Mouse (Mus musculus): ENCODE results near the gene Meis3. TPM values are rescaled to one million over a fixed set of nuclear protein-coding genes. Genes with fewer than 3 reads are reported as not detected.
A peak's percentile ranks its signal among the peaks of the same experiment; 100 is the strongest.

Gene Meis3
- 15.1 and 15.5 TPM in 2 replicates for polyA plus RNA-seq (2014; fragmentation: Nextera tagmentation; extraction: Ambion mirVana)

DNA sequence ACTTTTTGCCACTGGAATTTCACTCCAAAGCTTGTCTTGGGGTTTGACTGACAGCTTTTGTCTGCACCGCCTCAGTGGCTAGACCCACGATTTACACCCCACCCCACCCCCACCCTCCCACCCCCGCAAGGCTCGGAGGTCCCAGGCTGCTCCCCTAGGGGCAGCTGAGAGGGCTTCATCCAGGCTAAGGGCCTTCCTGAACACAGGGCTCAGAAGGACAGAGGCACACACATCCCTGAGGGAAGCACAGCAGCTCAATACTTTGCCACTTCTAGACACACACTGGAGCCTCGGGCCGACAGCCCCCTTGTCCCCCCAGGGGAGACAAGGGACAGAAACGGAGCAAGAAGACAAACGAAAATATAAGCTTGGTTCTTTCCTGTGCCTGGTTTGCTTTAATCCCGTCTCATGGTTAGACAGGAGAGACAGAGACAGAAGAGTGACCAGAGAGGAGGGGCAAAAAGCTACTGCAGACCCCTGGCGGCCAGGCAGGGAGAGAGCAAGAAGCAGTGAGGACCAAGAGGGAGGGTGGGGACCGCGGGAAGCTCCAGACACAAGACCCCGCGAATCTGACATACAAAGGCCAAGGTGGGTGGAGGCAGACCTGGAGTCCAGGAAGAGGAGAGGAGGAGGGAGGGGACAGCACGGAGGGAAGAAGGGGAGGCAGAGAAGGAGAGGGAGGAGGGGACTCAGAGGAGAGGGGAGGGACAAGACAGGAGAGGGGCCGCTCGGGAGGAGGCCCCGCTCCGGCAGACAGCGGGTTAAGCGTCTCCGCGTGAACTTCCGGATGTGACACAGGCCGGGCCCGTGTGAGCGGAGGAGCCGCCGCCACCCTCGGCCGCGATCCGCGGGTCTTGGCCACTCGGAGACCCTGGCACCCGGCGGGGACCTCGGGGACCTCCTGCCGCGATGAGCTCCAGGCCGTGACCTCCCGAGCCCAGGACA is at the start of gene Meis3:
Gene Meis3, plus strand, starts transcription at position 494 of the 945 bp plus-strand sequence.
- under 1% methylated on average over 41 of the region's 42 CpGs for WGBS

DNA sequence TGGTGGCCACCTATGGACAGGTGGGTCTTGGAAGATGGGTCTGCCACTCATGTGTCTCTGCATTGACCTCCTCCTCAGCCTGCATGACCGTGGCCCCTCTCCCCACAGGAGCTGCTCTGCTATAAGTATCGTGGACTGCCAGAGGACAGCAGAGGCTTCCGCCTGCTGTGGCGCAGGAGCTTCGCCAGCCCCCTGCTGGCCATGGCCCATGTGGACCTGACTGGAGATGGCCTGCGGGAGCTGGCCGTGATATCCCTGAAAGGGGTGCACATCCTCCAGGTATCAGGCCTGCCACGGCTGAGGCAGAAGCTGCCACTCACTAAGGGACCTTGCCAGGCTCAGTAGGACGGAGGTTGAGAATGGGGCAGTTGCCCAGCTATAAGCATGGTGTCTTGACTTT is 49.1 kb upstream of the Meis3 start:
- no peak overlapping the region for H3K9ac ChIP-seq (ENCODE audit: low read length)
- H3K4me2 ChIP-seq (ENCODE audit: low read length) = no peak overlapping the region
- ATAC-seq (ENCODE audit: insufficient number of reproducible peaks, insufficient read depth, low FRiP score, low read depth) = no peak
- H3K4me3 ChIP-seq (ENCODE audit: control insufficient read depth in 1 of 2, insufficient read depth in 1 of 2, low read depth in 1 of 2, low read length in 2 of 2) = no peak overlapping the region
- 73% methylated on average over 9 of the region's 9 CpGs for WGBS
- peaks cover 15 to 19% of the 10 kb centered on the region in 2 experiments for H3K4me1 ChIP-seq (ENCODE audit: control insufficient read depth in 2 of 2, insufficient read depth in 2 of 2, low read length in 2 of 2)
- H3K36me3 ChIP-seq (ENCODE audit: control insufficient read depth, insufficient read depth, low read length) = peaks cover 27% of the 10 kb centered on the region
- no peak overlapping the region for H3K27ac ChIP-seq (replicated peaks in 1 of 2; ENCODE audit: control insufficient read depth in 1 of 2, insufficient read depth in 1 of 2, low read depth in 2 of 2, low read length in 2 of 2)
- no peaks in the 10 kb centered on the region for H3K9me3 ChIP-seq (ENCODE audit: control insufficient read depth, low read length)
- H3K27me3 ChIP-seq (ENCODE audit: control insufficient read depth, insufficient read depth, low read length) = no peaks in the 10 kb centered on the region

More for the DNA sequence above, at the start of gene Meis3:
- peaks cover 2 to 8% of the 10 kb centered on the region in 2 experiments; a peak in 2 of 4 replicates for H3K4me1 ChIP-seq (ENCODE audit: control insufficient read depth in 2 of 2, insufficient read depth in 2 of 2, low read length in 2 of 2)
- peak within 1 kb of the TSS; percentile 52 to 60 for H3K4me3 ChIP-seq (ENCODE audit: control insufficient read depth in 1 of 2, insufficient read depth in 1 of 2, low read depth in 1 of 2, low read length in 2 of 2)
- H3K27me3 ChIP-seq (ENCODE audit: control insufficient read depth, insufficient read depth, low read length) = peaks cover 4% of the 10 kb centered on the region; the same call in 1 of the 2 replicates
- ATAC-seq (ENCODE audit: insufficient number of reproducible peaks, insufficient read depth, low FRiP score, low read depth) = peak; percentile 66
- H3K4me2 ChIP-seq (ENCODE audit: low read length) = peak within 1 kb of the TSS; percentile 86
- peak within 1 kb of the TSS in 1 of 2 experiments; percentile 19; a peak in 1 of 4 replicates for H3K27ac ChIP-seq (replicated peaks in 1 of 2; ENCODE audit: control insufficient read depth in 1 of 2, insufficient read depth in 1 of 2, low read depth in 2 of 2, low read length in 2 of 2)
- H3K36me3 ChIP-seq (ENCODE audit: control insufficient read depth, insufficient read depth, low read length) = 0 out of 2 replicates have a peak, but pooled peaks cover 4% of the 10 kb centered on the region
- peak within 1 kb of the TSS; percentile 78 for H3K9ac ChIP-seq (ENCODE audit: low read length)
- H3K9me3 ChIP-seq (ENCODE audit: control insufficient read depth, low read length) = 0 out of 2 replicates have a peak, but pooled peaks cover 4% of the 10 kb centered on the region

DNA sequence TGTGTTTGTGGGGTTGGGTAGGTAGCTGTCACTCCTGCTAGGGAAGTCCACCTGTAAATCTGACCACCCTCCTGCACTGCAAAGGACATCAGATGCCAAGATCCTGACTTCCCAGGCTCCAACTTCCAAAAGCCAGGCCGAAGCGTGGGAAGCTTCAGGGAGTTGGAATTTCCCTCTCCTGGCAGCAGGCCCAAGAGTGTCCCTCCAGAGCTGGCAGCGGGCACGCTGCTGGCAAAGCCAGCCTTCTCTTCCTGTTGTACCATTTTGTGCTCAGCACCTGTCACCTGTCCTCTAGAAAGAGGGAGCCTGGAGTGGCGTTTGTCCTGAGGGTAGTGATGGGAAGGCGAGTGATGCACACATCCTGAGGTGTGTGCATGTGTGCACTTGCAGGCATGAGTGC is 46.5 kb upstream of the Meis3 start:
- Histone ChIP-seq H3K27me3 (ENCODE audit: control insufficient read depth, insufficient read depth, low read length) (no peaks in the 10 kb centered on the region), H3K4me1 (ENCODE audit: control insufficient read depth in 2 of 2, insufficient read depth in 2 of 2, low read length in 2 of 2) (peaks cover 20 to 21% of the 10 kb centered on the region in 2 experiments), H3K27ac (replicated peaks in 1 of 2; ENCODE audit: control insufficient read depth in 1 of 2, insufficient read depth in 1 of 2, low read depth in 2 of 2, low read length in 2 of 2) (peak overlapping the region in 1 of 2 experiments; percentile 80; a peak in 1 of 4 replicates), H3K9ac (ENCODE audit: low read length) (no peak overlapping the region), H3K4me3 (ENCODE audit: control insufficient read depth in 1 of 2, insufficient read depth in 1 of 2, low read depth in 1 of 2, low read length in 2 of 2) (no peak overlapping the region), H3K4me2 (ENCODE audit: low read length) (no peak overlapping the region), H3K36me3 (ENCODE audit: control insufficient read depth, insufficient read depth, low read length) (peaks cover 27% of the 10 kb centered on the region), H3K9me3 (ENCODE audit: control insufficient read depth, low read length) (no peaks in the 10 kb centered on the region)
- no peak for ATAC-seq (ENCODE audit: insufficient number of reproducible peaks, insufficient read depth, low FRiP score, low read depth)
- 53% methylated on average over 6 of the region's 6 CpGs for WGBS

DNA sequence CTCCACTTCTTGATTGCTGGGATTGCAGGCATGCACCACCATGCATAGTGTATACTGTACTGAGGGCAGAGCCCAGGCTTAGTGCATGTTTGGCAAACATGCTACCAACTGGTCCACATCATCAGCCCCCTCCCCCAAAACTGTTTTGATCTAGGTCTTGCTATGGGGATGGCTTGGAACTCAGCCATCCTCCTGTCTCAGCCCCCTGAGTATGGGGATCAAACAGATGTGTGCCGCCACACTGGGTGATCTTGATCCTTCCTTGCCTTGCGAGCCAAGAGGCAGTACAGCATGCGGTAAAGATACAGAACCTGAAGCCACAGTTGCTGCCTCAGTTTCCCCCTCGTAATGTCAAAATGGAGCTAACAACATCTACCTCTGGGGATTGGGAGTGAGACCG is 46.0 kb upstream of the Meis3 start:
- no peak for ATAC-seq (ENCODE audit: insufficient number of reproducible peaks, insufficient read depth, low FRiP score, low read depth)
- no peaks in the 10 kb centered on the region for H3K27me3 ChIP-seq (ENCODE audit: control insufficient read depth, insufficient read depth, low read length)
- H3K36me3 ChIP-seq (ENCODE audit: control insufficient read depth, insufficient read depth, low read length) = peaks cover 27% of the 10 kb centered on the region
- 60% methylated on average over 5 of the region's 5 CpGs for WGBS
- peaks cover 20 to 21% of the 10 kb centered on the region in 2 experiments for H3K4me1 ChIP-seq (ENCODE audit: control insufficient read depth in 2 of 2, insufficient read depth in 2 of 2, low read length in 2 of 2)
- H3K9me3 ChIP-seq (ENCODE audit: control insufficient read depth, low read length) = no peaks in the 10 kb centered on the region
- peak overlapping the region; percentile 74 for H3K9ac ChIP-seq (ENCODE audit: low read length)
- peak overlapping the region; percentile 80 for H3K4me2 ChIP-seq (ENCODE audit: low read length)
- peak overlapping the region; percentile 73 to 80 for H3K27ac ChIP-seq (replicated peaks in 1 of 2; ENCODE audit: control insufficient read depth in 1 of 2, insufficient read depth in 1 of 2, low read depth in 2 of 2, low read length in 2 of 2)
- 0 out of 4 replicates have a peak overlapping the region, but pooled peaks have one; percentile 5 to 59 for H3K4me3 ChIP-seq (ENCODE audit: control insufficient read depth in 1 of 2, insufficient read depth in 1 of 2, low read depth in 1 of 2, low read length in 2 of 2)

DNA sequence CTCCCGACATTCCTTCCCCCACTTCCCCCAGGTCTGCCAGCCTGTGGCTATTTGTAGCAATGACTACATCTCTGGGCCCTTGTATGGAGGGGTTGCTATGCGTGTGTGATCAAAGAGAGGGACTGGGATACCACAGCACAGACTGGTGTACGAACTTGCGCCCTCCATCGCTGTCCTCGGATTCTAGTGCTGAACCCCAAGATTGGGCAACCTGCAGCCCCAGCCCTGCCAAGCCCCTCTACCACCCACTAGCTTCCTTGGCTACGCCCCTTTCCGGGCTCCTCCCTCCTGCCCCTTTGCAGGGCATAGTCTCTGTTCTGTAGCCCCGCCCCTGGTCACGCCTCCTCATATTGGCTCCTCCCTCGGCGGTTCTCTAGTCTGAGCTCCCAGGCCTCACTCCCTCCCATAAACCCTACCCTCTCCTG is 45.5 kb upstream of the Meis3 start, which contains the start of gene Slc8a2:
Gene Slc8a2, plus strand, starts transcription at position 406 of the 425 bp plus-strand sequence.
- Histone ChIP-seq H3K4me1 (ENCODE audit: control insufficient read depth in 2 of 2, insufficient read depth in 2 of 2, low read length in 2 of 2) (peaks cover 20 to 21% of the 10 kb centered on the region in 2 experiments), H3K36me3 (ENCODE audit: control insufficient read depth, insufficient read depth, low read length) (peaks cover 27% of the 10 kb centered on the region), H3K4me3 (ENCODE audit: control insufficient read depth in 1 of 2, insufficient read depth in 1 of 2, low read depth in 1 of 2, low read length in 2 of 2) (peak within 1 kb of the TSS; percentile 57 to 59), H3K9ac (ENCODE audit: low read length) (peak within 1 kb of the TSS; percentile 74), H3K27me3 (ENCODE audit: control insufficient read depth, insufficient read depth, low read length) (no peaks in the 10 kb centered on the region), H3K4me2 (ENCODE audit: low read length) (peak within 1 kb of the TSS; percentile 80), H3K9me3 (ENCODE audit: control insufficient read depth, low read length) (no peaks in the 10 kb centered on the region), H3K27ac (replicated peaks in 1 of 2; ENCODE audit: control insufficient read depth in 1 of 2, insufficient read depth in 1 of 2, low read depth in 2 of 2, low read length in 2 of 2) (peak within 1 kb of the TSS; percentile 80 to 88)
- under 1% methylated on average over 12 of the region's 12 CpGs for WGBS
- peak; percentile 83 for ATAC-seq (ENCODE audit: insufficient number of reproducible peaks, insufficient read depth, low FRiP score, low read depth)

DNA sequence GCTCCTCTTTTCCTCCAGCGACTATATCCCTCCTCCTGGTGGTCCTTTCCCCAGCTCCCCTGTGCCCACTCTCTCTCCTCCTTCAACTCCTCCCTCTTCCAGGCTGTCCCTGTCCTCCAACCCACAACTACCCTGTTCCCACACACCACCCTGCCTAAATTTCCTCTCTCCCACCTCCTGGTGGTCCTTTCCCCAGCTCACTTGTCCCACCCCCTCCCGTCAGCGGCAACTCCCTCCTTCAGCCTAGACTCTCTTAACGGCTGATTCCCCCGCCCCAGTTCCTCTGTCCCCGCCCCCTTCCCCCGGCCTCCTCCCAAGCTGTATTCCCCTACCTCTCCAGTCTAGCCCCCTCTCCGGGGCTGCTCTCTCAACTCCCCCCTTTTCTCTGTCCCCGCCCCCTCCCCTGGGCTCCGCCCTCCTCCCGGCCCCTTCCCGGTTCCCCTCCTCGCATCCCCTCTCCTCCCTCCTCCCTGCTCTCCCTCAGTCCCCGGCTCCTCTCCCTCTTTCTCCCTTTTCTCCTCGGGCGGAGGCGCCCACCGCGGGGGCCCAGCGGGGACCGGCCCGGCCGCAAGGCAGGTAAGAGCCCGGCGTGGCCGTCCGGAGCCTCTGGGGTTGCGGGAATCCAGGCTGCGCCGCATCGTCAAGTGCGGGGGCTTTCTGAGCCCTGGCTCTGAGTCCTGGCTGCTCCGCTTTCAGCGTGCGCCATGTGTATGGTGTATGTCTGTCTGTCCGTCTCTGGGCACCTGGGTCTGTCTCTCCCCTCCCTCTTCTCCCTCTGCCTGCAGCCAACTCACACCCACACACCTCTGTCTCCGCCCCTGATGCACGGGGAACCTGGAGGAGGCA is 44.8 kb upstream of the Meis3 start:
- Histone ChIP-seq H3K9ac (ENCODE audit: low read length) (peak overlapping the region; percentile 74), H3K4me1 (ENCODE audit: control insufficient read depth in 2 of 2, insufficient read depth in 2 of 2, low read length in 2 of 2) (peaks cover 20 to 21% of the 10 kb centered on the region in 2 experiments), H3K27me3 (ENCODE audit: control insufficient read depth, insufficient read depth, low read length) (no peaks in the 10 kb centered on the region), H3K4me3 (ENCODE audit: control insufficient read depth in 1 of 2, insufficient read depth in 1 of 2, low read depth in 1 of 2, low read length in 2 of 2) (peak overlapping the region; percentile 57 to 59), H3K27ac (replicated peaks in 1 of 2; ENCODE audit: control insufficient read depth in 1 of 2, insufficient read depth in 1 of 2, low read depth in 2 of 2, low read length in 2 of 2) (peak overlapping the region; percentile 80 to 88), H3K9me3 (ENCODE audit: control insufficient read depth, low read length) (no peaks in the 10 kb centered on the region), H3K4me2 (ENCODE audit: low read length) (peak overlapping the region; percentile 80), H3K36me3 (ENCODE audit: control insufficient read depth, insufficient read depth, low read length) (peaks cover 21% of the 10 kb centered on the region)
- 3% methylated on average over 33 of the region's 38 CpGs for WGBS
- ATAC-seq (ENCODE audit: insufficient number of reproducible peaks, insufficient read depth, low FRiP score, low read depth) = peak; percentile 72

Measured in heart, embryonic 14.5 days (tissue).